In the genomic region with DNA sequence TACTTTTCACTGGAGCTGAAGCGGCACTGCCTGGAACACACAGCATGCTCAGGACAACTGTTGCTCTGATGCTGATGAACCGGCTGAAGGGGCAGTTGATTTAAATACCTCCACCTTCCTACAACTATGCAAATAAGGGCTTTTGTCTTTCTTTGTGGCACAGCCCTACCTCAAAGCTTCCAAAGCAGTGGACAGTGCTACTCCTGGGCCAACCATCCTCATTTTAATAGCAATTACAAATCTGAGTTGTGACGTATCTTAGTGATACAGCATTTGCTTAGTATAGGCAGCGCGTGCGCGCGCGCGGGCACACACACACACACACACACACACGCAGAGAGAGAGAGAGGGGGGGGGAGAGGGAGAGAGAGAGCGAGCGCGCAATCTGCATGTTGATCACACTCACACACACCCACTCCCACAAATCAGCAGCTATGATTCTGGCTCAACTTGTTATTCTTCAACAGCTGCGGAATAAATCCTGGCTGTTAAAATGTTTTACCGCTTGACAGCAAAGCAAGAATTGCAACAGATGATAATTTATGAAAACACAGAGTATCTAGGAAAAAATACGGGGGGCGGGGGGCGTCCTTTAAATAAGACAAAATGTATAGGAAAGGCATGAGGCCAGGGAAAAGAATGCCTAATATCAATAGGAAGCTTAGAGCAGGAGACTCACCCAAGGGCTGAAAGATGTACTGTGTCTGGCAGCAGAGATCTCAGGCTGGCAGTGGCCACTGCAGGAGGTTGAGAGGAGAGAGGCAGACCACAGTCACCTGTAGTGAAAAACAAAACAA, we compare ENCODE assay signal across 9 mouse cellular contexts. TPM values are rescaled to one million over a fixed set of nuclear protein-coding genes. Genes with fewer than 3 reads are reported as not detected.
A peak's percentile ranks its signal among the peaks of the same experiment; 100 is the strongest.
DNase-seq lines count a peak whose midpoint lies in the region; ATAC-seq and TF ChIP-seq lines count a peak whose summit lies in the region.
"Had no signal": no experiment of that assay in that cellular context is flagged by ENCODE, and none has a peak within 500 bp of the region (broad histone marks: within the 10 kb centered on the region; RNA-seq: fewer than 3 reads in every experiment).

No protein-coding gene starts in this region.

- no peaks in the 10 kb centered on the region for H3K9me3 ChIP-seq in E14TG2a.4 (ENCODE audit: low read length)

- intact Hi-C loops in left cerebral cortex, adult 2 months (cut with DNase I) = no loop called here

- ATAC-seq in frontal cortex, adult (ENCODE audit: low TSS enrichment) = peak; percentile 65

- no peak overlapping the region for H3K27ac ChIP-seq in left cerebral cortex, adult 2 months

- H3K4me3 ChIP-seq in E14TG2a.4 (replicated peaks; ENCODE audit: low read length) = peak overlapping the region; percentile 61
- H3K4me3 ChIP-seq in left cerebral cortex, adult 2 months = peak overlapping the region; percentile 26
- H3K4me3 ChIP-seq: myocyte had no signal

- peak; percentile 54 for DNase-seq in R1 (ENCODE audit: low read depth, low spot score)
- peak; percentile 14 to 16 for DNase-seq in left cerebral cortex, adult 2 months (ENCODE audit: extremely low spot score in 1 of 2, low spot score in 2 of 2)
- DNase-seq in neural tube, embryonic 10.5 days (ENCODE audit: extremely low spot score, low spot score) = peak; percentile 59
- DNase-seq in spleen, postnatal 14 days (ENCODE audit: low spot score in 2 of 2) = no peak
- DNase-seq in urinary bladder, postnatal 25 days (ENCODE audit: low spot score) = no peak
- DNase-seq in kidney, adult 18-20 months = no peak

- H3K4me1 ChIP-seq in E14TG2a.4 (replicated peaks; ENCODE audit: low read depth, low read length) = peaks cover 34% of the 10 kb centered on the region

- no peaks in the 10 kb centered on the region for H3K36me3 ChIP-seq in E14TG2a.4 (ENCODE audit: insufficient read depth, low read length)

- no peak for TF ChIP-seq CTCF in E14TG2a.4 (conservative IDR thresholded peaks at IDR 0.05; ENCODE audit: low read length)
- no peak for TF ChIP-seq CTCF in left cerebral cortex, adult 2 months (IDR thresholded peaks at IDR 0.05)

- H3K27me3 ChIP-seq in E14TG2a.4 (ENCODE audit: insufficient read depth, low read length) = peaks cover 2% of the 10 kb centered on the region; the same call in 1 of the 2 replicates

RNA-seq across cellular contexts. Expression of gene AW551984, which starts 1.5 kb away (rescaled TPM):
- 1 to 10 TPM; 4.5 to 9.2 TPM for total RNA-seq in left cerebral cortex, adult 2 months (2021)

RNA-seq across cellular contexts. Expression of gene Olfr148, which starts 7.7 kb away (rescaled TPM):
- total RNA-seq in left cerebral cortex, adult 2 months (2021) = not detected

RNA-seq across cellular contexts. Expression of gene Olfr960, which starts 18.4 kb away (rescaled TPM):
- not detected for total RNA-seq in left cerebral cortex, adult 2 months (2021)

RNA-seq across cellular contexts. Expression of gene Olfr959, which starts 27.4 kb away (rescaled TPM):
- total RNA-seq in left cerebral cortex, adult 2 months (2021) = not detected

RNA-seq across cellular contexts. Expression of gene Olfr961, which starts 42.2 kb away (rescaled TPM):
- not detected for total RNA-seq in left cerebral cortex, adult 2 months (2021)

Comparison
In these comparisons a context has a peak if more than half of its experiments do, and no peak if none do; other contexts are left out.
1. DNase-seq: peak in R1 (single experiment), left cerebral cortex, adult 2 months (2 of 2) and neural tube, embryonic 10.5 days (single experiment); none in spleen, postnatal 14 days (0 of 2), urinary bladder, postnatal 25 days (single experiment) and kidney, adult 18-20 months (single experiment).